Mouse (Mus musculus): ENCODE data around the gene Satb2.

The Satb2 gene

DNA sequence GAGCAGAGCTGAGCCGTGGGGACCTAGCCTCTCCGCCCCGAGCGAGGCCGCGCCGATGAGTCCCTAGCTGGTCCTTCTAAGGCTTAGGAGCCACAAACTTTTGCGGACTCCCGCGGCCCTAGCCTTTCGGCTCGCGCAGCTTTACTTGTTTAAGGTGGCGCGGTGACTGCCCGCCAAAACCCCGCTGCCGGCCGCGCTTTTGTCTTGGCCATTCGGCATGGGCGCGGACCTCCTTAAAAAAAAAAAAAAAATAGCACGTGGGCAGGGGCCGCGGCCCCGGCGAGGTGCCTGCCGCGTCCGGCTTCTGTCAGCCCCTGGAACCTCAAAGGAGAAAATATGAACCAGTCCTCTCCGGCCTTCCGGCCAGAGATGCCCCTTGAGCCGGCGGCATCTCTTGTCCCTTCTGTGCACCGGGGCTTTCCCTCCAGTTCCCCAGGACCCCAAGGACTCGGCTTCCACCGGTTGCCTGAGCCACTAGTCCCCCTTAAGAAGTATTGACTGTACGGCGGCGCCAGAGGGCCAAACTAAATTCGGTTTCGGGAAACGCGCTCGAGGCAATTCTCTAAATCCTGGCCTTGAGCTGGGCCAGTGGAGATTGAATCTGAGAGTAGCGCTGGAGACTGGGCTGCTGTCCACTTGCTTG lies 5.4 kb downstream of the Satb2 start:
- peak; percentile 88 to 93 for DNase-seq (ENCODE audit: low spot score in 2 of 2)

DNA sequence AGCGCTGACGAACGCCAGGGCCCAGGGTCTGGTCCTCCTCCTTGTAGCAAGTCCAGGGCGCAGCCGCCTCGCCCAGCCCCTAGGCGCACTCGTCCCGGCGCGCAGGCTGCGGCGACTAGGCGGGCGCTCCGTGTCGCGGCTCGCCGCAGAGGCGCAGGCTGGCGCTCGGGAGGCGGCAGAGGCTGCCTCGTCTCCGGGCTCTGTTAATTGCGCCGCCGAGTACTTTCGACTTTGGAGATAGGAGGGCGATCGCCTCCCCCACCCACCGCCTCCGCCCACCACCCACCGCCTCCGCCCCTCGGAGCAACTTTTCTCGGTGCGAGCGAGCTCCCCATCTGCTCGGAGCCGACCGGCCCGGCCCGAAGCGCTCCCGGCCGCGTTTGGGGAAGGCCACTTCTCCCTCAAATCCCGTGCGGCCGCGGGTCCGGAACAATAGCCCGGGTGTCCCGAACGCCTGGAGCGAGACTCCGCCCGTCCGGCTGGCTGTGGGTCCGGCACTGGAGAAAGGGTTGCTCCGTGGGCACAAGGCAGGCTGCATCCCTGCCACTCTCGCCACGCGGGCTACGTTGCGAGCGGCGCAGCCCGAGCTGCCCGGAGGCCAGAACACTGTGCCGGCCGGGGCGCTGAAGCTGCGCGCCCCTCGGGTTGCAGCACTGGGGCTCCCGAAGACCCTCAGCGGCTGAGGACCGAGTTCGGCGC lies 6.0 kb downstream of the Satb2 start:
- no peak for DNase-seq (ENCODE audit: low spot score in 2 of 2)

DNA sequence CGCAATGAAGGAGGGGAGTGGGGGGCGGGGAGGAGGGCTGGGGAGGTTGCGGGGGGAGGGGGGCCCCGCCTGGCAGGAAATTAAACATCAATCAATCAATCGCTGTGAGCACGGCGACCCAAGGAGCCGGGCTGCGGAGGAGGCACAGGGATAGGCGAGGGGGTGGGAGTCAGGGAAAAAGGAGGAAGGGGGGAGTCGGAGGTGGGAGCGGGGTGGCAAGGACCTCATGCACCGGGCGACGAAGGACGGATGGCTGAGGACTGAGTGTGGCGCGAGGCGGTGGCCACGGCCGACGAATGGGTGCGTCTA lies 6.6 kb downstream of the Satb2 start:
- no peak for DNase-seq (ENCODE audit: low spot score in 2 of 2)

DNA sequence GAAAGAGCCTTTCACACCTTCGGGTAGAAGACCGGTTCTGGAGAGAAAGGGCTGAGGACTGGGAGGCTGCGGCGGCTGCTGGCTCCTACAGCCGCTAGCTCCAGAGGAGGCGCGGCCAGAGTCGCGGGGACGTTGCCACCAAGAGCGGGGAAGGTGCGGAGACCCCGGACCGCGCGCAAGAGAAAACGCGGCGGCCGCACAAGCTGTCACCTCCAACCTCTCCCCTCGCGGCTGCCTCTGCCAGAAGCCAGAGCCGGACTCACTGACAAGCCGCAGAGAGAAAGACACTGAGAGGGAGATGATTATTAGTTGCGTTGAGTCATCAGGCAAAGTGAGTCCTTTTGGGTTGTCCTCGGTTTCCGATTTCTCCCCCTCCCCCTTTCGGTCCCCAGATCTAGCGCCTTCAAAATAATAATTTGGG lies 7.0 kb downstream of the Satb2 start:
- DNase-seq (ENCODE audit: low spot score in 2 of 2): no peak

DNA sequence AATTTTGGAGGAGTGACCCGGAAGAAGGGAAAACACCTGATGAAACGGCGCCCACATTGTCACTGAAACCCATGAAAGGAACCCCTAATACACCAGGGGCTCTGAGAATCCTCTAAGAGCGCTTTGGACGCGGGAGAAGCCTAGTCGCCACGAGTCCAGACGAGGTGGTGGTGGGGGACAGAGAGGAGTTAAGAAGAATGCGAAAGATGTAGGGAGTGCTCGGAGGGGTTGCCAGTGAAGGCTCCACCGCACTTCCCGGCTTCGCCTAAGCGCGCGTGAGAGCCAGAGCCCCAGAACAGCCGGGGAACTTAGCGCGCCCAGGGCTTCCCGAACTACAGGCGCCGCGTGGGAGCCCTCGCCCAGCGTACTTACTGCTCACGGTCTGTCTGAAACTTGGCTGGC lies 7.7 kb downstream of the Satb2 start:
- DNase-seq (ENCODE audit: low spot score in 2 of 2): no peak

DNA sequence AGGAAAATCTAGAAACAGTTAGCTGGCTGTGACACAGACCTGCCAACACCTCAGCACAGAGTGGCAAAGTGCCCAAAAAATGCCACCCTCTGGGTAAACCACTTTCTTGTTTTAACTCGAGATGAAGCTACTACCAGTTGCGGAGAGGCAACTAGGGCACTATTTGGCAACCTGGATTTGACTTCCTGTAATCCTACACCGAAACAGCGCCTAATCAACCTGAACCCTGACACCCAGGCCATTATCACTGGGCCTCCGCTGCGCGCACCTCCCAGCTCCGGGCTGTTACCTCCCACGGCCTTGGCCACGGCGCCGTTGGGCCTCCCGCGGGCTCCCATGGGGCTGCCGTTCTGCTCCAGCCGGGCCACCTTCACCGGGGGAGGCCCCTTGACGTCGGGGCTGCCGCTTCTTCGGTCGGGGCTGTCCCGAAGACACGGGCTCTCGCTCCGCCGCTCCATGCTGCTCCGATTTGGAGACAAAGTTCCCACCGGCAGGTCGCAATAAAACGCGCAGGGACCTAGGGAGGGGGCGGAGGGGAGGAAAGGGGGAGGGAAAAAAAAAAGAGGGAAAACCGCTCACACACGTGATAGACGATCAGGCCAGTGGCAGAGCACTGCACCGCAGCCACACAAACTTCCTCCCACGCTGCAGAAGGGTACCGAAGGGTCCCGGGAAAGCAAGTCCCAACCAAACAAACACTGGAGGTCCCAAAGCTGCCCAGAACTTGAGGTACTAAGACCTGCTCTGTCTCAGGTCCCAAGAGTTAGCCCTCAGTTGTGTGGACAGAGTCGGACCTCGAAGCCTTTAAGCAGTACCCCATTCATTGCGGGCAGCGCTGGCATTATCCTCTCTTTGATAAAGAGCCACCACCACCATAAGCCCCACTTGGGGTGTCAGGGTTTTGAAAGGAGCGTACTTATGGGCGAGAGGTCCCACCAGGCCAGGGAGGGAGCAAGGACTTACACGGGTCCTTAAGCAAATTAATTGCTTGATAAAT lies 8.8 kb downstream of the Satb2 start:
- DNase-seq (ENCODE audit: low spot score in 2 of 2): no peak

DNA sequence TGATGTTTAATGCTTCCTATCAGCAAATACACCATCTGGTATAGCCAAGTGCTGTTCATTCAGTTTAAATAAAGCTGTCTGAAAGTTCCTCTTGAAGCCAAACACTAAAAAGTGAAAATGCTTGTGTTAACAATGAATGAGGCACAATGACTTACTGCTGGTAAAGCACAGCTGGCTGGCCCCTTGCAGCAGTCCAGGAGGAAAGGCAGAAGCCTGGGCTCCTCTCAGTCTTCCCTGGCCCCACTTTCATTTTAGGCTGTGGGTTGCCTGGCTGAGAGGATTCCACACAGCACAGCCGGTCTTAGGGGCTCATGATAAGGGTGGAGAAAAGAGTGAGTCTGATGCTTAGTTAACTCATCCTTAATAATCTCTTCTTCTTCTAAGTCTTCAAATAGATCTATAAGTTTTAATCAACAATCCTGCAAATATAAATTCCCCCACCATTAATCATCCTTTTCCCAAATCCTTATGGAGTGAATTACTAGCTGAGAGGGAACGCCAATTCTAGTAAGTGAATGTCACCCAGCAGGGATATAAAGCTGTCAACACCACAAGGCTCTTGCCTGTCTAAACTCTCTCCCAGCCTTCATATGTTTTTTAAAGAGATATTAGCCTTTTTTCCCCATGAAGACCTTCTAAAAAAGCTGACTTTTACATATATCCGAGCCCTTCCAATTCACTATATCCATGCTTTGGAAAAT lies 12.4 kb downstream of the Satb2 start:
- DNase-seq (ENCODE audit: low spot score in 2 of 2): no peak

DNA sequence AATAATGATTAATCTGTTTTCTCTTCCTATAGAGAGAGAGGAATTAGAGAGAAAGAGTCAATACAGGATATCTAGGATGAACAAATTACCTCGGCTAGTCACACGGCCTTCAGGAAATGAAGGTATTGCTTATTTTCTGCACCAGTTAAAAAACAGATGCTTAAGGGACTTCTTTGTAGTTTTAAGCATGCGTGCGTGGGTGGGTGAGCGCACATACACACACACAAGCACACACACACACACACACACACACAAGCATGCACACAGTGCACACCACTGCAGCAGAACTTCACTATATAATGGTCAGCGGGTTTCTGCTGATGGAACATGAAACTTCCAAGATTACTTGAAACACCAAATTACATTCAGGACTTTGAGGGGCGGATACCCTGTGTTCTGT lies 14.0 kb downstream of the Satb2 start:
- no peak for DNase-seq (ENCODE audit: low spot score in 2 of 2)

DNA sequence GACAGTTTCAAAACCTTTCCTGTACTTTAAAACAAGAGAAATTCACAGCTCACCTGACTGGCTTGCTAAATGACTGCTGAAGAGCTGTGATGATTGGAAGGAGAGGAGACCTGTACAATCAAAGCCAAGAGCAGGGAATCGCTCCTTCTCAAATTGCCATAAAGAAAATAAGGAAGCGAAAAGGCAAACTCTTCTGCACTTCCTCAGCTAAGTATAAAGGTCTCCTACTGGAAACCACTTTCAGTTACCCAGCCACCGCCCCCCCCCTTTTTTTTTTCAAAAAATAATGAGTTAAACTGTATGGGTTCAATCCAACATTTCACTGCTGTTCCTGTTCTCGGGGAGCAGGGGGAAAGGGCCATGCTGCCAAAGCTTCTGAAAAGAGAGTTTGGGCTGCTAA lies 15.2 kb downstream of the Satb2 start:
- DNase-seq (ENCODE audit: low spot score in 2 of 2): no peak

DNA sequence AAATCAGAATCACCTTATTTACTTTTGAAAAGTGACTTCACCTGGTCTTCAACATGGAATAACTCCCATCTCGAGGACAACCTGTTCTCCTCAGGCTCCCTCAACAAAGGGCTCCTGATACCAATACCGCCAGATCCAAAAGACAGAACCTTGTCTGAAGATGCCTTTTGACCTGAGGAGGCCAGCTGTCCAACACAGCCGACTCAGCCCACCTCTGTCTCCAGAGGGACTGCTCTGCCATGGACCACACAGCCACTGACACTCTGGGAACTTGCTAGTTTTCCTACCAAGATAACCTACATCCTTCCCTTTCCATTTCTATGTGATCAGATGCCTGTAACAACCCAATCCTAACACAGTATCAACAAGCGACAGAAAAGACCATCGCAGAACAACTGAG lies 19.5 kb downstream of the Satb2 start:
- DNase-seq (ENCODE audit: low spot score in 2 of 2): no peak

DNA sequence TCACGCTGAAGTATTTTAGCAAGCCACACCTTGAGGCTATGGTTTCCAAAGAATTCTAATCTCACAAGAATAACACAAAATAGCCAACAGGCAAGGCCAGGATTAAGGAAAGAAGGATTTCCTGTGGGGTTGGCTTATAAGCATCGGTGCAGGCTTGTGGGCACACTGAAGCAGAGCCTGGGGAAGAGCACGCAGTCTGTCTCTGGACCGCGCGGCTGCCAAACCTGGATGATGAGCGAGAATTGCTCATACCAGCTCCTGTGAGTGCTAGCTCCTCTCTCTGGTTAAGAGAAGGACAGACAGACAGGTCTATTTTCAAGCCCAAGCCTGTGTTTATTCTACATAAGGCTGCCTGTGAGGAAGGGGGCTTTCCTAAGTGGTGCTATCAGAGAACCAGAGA lies 20.5 kb downstream of the Satb2 start:
- no peak for DNase-seq (ENCODE audit: low spot score in 2 of 2)

DNA sequence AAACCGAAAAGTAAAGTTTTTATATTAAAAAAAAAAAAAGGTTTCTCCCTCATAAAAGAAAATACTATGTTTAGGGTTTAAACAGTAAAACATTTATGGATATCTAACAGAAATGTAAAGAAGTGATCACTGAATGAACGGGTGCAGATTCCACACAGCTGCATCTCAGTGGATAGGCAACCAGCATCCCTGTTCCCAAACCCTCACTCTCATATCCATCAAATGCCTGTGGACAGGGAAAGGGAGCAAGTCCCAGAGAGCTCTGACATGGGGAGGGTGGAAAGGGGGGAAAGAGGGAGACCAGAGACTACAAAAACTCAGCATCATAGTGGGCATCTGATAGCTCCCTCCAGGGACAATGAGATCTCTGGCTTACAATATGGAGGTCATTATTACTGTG lies 21.6 kb downstream of the Satb2 start:
- DNase-seq (ENCODE audit: low spot score in 2 of 2): no peak

DNA sequence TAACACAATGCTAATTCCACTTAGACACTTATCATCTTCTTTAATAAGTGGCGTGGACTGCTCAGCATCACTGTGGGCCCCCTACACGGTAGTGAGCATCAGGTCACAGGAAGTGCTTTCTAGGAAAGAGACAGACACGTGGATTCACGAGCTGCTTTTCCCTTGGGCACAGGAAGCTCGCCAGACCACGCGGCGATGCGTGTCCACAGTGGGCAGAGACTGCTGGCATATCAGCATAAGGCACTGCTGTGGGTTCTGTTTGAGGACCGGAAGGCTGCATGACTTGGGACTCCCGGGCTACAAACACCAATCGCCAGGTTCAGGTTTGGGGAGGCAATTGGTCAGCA lies 22.7 kb downstream of the Satb2 start:
- DNase-seq (ENCODE audit: low spot score in 2 of 2): no peak

DNA sequence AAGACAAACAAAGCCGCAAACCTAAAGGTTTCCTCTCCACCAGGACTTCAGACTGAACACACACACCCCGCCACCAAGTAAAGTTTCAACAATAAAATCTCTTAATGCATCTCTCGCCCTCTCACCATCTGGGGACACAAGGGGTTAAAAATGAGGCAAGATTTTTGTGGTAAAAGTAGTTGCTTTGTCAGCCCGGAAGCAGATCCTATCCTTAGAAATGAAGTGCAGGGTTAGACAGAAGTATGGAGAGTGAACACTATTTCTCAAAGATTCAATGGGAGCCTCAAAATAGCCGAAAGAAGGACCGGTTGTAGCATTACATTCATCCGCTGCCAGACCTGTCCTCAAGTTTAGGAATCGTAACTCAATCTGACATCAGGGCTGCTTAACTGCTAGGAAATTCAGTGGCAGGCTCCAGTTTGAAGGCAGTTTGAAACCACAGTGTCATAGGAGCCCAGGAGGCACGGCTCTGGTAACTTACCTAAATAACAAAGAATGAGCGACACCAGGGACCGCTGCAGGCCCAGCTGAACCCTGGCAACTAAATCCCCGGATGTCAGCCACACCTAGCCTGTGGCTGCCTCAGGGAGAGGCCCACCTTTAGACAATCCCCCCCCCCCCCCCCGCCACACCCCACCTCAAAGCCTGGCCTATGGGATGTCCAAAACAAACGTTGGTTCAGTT lies 23.3 kb downstream of the Satb2 start:
- DNase-seq (ENCODE audit: low spot score in 2 of 2): no peak

DNA sequence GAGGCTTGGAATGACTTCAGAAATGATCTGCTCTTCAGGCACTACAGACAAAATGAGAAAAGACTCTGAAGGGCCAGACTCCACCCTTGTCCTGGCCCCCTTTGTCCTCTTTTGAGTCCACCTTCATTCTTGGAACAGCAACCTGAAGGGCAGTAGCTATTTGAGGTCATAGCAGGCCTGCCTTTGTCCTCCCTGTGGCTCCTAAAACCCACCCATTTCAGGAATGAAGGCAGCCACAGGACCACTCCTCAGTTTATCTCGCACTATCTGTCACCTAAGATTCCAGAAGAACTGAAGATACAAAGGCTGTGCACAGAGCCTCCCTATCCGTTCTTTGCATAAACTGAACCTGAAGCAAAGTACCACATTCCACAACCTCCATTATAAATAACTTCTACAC lies 24.9 kb downstream of the Satb2 start:
- DNase-seq (ENCODE audit: low spot score in 2 of 2): no peak

DNA sequence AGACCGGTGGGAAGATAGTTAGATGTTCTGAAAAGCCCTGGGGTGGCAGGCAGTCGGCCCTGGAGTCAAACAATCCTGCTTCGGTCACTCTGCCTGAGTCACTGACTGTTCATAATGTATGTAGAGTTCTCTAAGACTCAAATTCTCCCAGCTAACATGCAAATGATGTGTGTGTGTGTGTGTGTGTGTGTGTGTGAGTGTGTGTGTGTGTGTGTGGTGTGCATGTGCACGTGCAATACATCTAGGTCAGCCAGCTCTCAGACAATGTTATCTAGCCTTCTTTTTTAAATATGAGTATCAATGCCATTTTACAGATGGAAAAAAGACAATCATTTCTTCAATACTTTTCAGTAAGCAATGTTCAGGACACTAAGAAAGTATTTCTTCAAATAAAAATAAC lies 26.5 kb downstream of the Satb2 start:
- DNase-seq (ENCODE audit: low spot score in 2 of 2): no peak

DNA sequence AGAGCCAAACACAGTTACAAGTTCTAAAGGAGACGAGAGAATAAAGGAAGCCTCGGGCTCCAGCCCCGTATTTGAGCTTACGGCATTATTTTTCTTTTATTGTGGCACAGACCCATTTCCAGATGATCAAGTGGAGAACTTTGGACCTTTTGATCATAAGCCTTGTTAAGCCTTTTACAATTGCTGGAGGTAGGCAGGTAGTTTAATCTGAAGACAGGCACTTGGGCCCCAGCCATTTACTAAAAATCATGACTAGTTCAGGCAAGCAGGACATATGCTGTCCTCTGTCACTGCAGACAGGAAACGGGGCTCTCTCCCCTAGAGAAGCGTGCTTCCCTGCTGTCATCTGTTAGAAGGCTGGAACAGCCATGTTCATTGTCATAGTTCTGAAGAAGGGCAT lies 26.9 kb downstream of the Satb2 start:
- no peak for DNase-seq (ENCODE audit: low spot score in 2 of 2)

DNA sequence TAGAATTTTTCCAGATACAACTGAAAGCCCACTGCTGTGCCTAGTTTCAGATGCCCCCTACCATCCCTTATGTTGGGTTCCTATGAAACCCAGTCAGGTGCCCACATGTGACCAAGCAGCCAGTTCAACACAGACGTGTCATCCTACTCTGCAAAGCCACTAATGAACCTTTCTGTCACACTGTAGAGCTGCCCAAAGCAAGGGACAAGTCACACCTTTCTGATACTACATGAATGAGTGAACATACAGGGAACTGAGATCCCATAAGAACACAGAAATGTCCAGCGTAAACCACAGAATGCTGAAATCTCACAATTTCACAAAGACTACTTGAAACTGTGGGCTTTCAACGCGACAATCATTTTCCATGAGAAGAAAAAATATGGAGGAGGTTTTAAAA lies 39.0 kb downstream of the Satb2 start:
- DNase-seq (ENCODE audit: low spot score in 2 of 2): no peak

DNA sequence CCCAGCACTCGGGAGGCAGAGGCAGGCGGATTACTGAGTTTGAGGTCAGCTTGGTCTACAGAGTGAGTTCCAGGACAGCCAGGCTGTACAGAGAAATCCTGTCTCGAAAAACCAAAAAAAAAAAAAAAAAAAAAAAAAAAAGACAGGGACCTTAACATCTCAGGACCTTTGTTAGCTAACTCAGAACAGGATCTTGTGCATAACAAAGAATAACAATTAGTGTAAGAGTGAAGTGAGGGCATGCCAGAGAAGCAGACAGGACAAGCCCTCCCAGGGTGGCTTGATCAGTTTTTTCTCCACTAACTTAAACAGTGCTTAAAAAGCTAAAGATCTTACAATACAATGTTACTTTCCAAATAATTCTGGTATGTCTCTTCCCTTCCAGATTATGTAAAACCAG lies 40.0 kb downstream of the Satb2 start:
- DNase-seq (ENCODE audit: low spot score in 2 of 2): no peak

DNA sequence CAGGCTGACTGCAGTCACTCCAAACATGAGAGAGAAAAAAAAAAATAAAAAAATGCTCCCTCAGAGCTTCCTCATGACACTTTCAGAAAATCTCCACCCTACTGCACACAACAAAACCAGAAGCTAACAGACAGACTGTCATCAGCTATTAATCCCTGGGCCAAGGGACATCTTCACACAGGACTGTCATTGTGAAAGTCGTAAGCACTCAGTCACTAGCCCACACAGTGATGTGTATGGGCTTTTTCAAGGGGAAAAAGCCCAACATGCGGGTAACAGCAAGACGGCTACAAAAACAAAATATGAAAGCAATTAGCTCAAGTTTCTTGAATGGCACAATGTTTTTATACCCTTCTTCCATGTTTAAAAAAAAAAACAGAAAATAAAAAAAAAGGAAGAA lies 41.9 kb downstream of the Satb2 start:
- no peak for DNase-seq (ENCODE audit: low spot score in 2 of 2)

DNA sequence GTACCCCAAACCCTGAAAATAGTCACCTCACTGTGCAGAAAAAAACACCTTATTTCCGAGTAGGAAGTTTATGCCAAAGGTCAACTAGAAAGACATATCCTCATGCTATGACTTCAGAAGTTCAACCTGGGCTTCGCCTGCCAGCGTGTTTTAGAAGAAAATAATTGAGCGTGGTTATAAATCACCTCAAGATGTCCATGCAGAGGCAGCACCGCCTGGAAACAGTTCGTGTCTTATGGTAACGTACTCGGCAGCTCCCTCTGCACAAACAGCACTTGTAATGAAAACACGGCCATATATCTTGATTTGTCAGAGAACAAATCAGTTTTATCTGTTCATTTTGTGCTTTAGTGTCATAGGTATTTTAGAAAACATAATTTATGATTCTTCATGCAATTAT lies 44.6 kb downstream of the Satb2 start:
- no peak for DNase-seq (ENCODE audit: low spot score in 2 of 2)

DNA sequence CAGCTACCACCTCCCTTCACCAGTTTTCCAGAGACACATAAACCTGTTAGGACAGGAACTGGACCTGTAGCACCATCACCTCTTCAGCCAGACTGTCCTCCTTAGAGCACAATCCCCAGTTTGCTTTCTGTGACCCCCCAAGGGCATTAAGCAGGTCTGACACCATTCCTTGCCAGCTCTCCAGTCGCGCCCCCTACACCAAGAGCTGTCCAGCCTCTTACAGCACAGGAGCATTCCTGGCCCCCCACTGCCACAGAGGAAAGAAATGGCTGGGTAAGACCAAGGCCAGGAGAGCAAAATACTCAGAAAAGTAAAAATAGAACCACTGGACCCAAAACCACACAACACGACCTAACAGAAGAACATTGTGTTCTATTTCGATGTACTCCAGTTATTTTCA lies 48.4 kb downstream of the Satb2 start:
- no peak for DNase-seq (ENCODE audit: low spot score in 2 of 2)
